Comparison of ENCODE assay signal across 18 mouse cellular contexts in genomic region chr8:122916766-122917165, GRCm38 (mm10).
A peak's percentile ranks its signal among the peaks of the same experiment; 100 is the strongest.
DNase-seq lines count a peak whose midpoint lies in the region; ATAC-seq lines count a peak whose summit lies in the region.
"Had no signal": no experiment of that assay in that cellular context is flagged by ENCODE, and none has a peak within 500 bp of the region (broad histone marks: within the 10 kb centered on the region; RNA-seq: fewer than 3 reads in every experiment).

No protein-coding gene starts in this region.

- DNase-seq in embryonic facial prominence, embryonic 10.5 days (ENCODE audit: low spot score): no peak
- DNase-seq in heart, postnatal 4 days: no peak
- DNase-seq in thymus, postnatal 4 days: peak; percentile 41
- no peak for DNase-seq in thymus, postnatal 36 days
- no peak for DNase-seq in liver, embryonic 11.5 days (ENCODE audit: low spot score)
- DNase-seq in lung, postnatal 36 days: no peak
- DNase-seq: cerebellum, adult 9-10 months; kidney, adult 11 months had no signal

- peaks cover 16% of the 10 kb centered on the region for H3K36me3 ChIP-seq in embryonic facial prominence, embryonic 13.5 days
- peaks cover 42% of the 10 kb centered on the region for H3K36me3 ChIP-seq in embryonic facial prominence, embryonic 10.5 days (replicated peaks)
- H3K36me3 ChIP-seq in heart, embryonic 13.5 days: peaks cover 26% of the 10 kb centered on the region
- peaks cover 13% of the 10 kb centered on the region; the same call in 1 of the 2 replicates for H3K36me3 ChIP-seq in liver, embryonic 11.5 days (ENCODE audit: control insufficient read depth, insufficient read depth, low read length)

- 27% methylated on average over 3 of the region's 3 CpGs for WGBS in embryonic facial prominence, embryonic 13.5 days
- 69% methylated on average over 3 of the region's 3 CpGs for WGBS in embryonic facial prominence, embryonic 10.5 days
- 38% methylated on average over 3 of the region's 3 CpGs for WGBS in heart, embryonic 13.5 days
- 58% methylated on average over 3 of the region's 3 CpGs for WGBS in liver, embryonic 11.5 days

- peak overlapping the region; percentile 84; the same call in 1 of the 2 replicates for H3K27ac ChIP-seq in embryonic facial prominence, embryonic 13.5 days
- H3K27ac ChIP-seq in embryonic facial prominence, embryonic 10.5 days (replicated peaks): no peak overlapping the region
- peak overlapping the region; percentile 94 for H3K27ac ChIP-seq in heart, embryonic 13.5 days (replicated peaks)
- H3K27ac ChIP-seq in liver, embryonic 11.5 days (ENCODE audit: low read depth, low read length): no peak overlapping the region
- H3K27ac ChIP-seq: hindbrain, embryonic 10.5 days; hindbrain, postnatal 0 days; kidney, postnatal 0 days; neural tube, embryonic 15.5 days had no signal

- H3K4me2 ChIP-seq in embryonic facial prominence, embryonic 13.5 days: no peak overlapping the region
- no peak overlapping the region for H3K4me2 ChIP-seq in heart, embryonic 13.5 days
- no peak overlapping the region for H3K4me2 ChIP-seq in liver, embryonic 11.5 days
- H3K4me2 ChIP-seq: forebrain, embryonic 12.5 days; limb, embryonic 15.5 days; neural tube, embryonic 15.5 days had no signal

- H3K4me1 ChIP-seq in embryonic facial prominence, embryonic 13.5 days: peaks cover 38% of the 10 kb centered on the region
- peaks cover 30% of the 10 kb centered on the region for H3K4me1 ChIP-seq in embryonic facial prominence, embryonic 10.5 days
- H3K4me1 ChIP-seq in heart, embryonic 13.5 days: peaks cover 77% of the 10 kb centered on the region
- peaks cover 24% of the 10 kb centered on the region for H3K4me1 ChIP-seq in liver, embryonic 11.5 days (replicated peaks; ENCODE audit: control insufficient read depth, insufficient read depth, low read length)

- ATAC-seq in embryonic facial prominence, embryonic 13.5 days (ENCODE audit: insufficient number of reproducible peaks, insufficient read depth, low FRiP score, low TSS enrichment, low read depth): no peak
- ATAC-seq in heart, embryonic 13.5 days (ENCODE audit: extremely low read depth, insufficient number of reproducible peaks, low FRiP score, low TSS enrichment): no peak
- ATAC-seq in liver, embryonic 11.5 days (replicated peaks; ENCODE audit: low FRiP score): no peak
- ATAC-seq: hindbrain, postnatal 0 days; lung, postnatal 0 days; midbrain, embryonic 16.5 days had no signal

- H3K9me3 ChIP-seq in embryonic facial prominence, embryonic 13.5 days: no peaks in the 10 kb centered on the region
- H3K9me3 ChIP-seq in embryonic facial prominence, embryonic 10.5 days: no peaks in the 10 kb centered on the region
- H3K9me3 ChIP-seq in heart, embryonic 13.5 days: no peaks in the 10 kb centered on the region
- no peaks in the 10 kb centered on the region for H3K9me3 ChIP-seq in liver, embryonic 11.5 days (ENCODE audit: control insufficient read depth, low read length)
- H3K9me3 ChIP-seq: forebrain, embryonic 12.5 days; hindbrain, embryonic 10.5 days; limb, embryonic 15.5 days; neural tube, embryonic 15.5 days had no signal

- no peaks in the 10 kb centered on the region for H3K27me3 ChIP-seq in embryonic facial prominence, embryonic 13.5 days
- no peaks in the 10 kb centered on the region for H3K27me3 ChIP-seq in embryonic facial prominence, embryonic 10.5 days (replicated peaks; ENCODE audit: low read depth, poor library complexity, severe bottlenecking)
- H3K27me3 ChIP-seq in heart, embryonic 13.5 days (replicated peaks): no peaks in the 10 kb centered on the region
- no peaks in the 10 kb centered on the region for H3K27me3 ChIP-seq in liver, embryonic 11.5 days (replicated peaks; ENCODE audit: control insufficient read depth, insufficient read depth, low read length)
- H3K27me3 ChIP-seq: forebrain, embryonic 12.5 days; limb, embryonic 15.5 days; neural tube, embryonic 15.5 days had no signal

- no peak overlapping the region for H3K4me3 ChIP-seq in embryonic facial prominence, embryonic 13.5 days
- H3K4me3 ChIP-seq in embryonic facial prominence, embryonic 10.5 days: no peak overlapping the region
- H3K4me3 ChIP-seq in heart, embryonic 13.5 days: no peak overlapping the region
- H3K4me3 ChIP-seq in liver, embryonic 11.5 days (ENCODE audit: low read depth, low read length): no peak overlapping the region
- H3K4me3 ChIP-seq: forebrain, embryonic 12.5 days; hindbrain, embryonic 10.5 days; limb, embryonic 15.5 days; neural tube, embryonic 15.5 days had no signal

- no peak overlapping the region for H3K9ac ChIP-seq in embryonic facial prominence, embryonic 13.5 days
- peak overlapping the region; percentile 66 for H3K9ac ChIP-seq in heart, embryonic 13.5 days
- no peak overlapping the region for H3K9ac ChIP-seq in liver, embryonic 11.5 days (ENCODE audit: low read depth, low read length)
- H3K9ac ChIP-seq: forebrain, embryonic 12.5 days; limb, embryonic 15.5 days; neural tube, embryonic 15.5 days had no signal

Comparison
In these comparisons a context has a peak if more than half of its experiments do, and no peak if none do; other contexts are left out.
1. H3K27ac ChIP-seq: peak in embryonic facial prominence, embryonic 13.5 days (single experiment) and heart, embryonic 13.5 days (single experiment); none in embryonic facial prominence, embryonic 10.5 days (single experiment) and liver, embryonic 11.5 days (single experiment).